Mouse (Mus musculus): ENCODE data around the gene Grik3.

- no peak for TF ChIP-seq POLR2A (IDR thresholded peaks at IDR 0.05; ENCODE audit: extremely low read depth, insufficient read depth, low read length)
- no peak for TF ChIP-seq CTCF (IDR thresholded peaks at IDR 0.05; ENCODE audit: extremely low read depth, insufficient read depth, low read length)
These were observed 454 bp upstream of the Grik3 start for GRCm38 (mm10) chr4:125489901-125490590.

All from cortical plate, adult 2 months (tissue).